Mouse (Mus musculus): ENCODE data around the gene Speg. TPM values are rescaled to one million over a fixed set of nuclear protein-coding genes. Genes with fewer than 3 reads are reported as not detected.
A peak's percentile ranks its signal among the peaks of the same experiment; 100 is the strongest.

Gene Speg
- polyA plus RNA-seq, 1 experiment from 2014 or later: 21.3 TPM

- ATAC-seq (replicated peaks): no peak
- no peak overlapping the region for H3K4me2 ChIP-seq
- H3K27ac ChIP-seq: no peak overlapping the region
- H3K27me3 ChIP-seq (replicated peaks): no peaks in the 10 kb centered on the region
- no peaks in the 10 kb centered on the region for H3K9me3 ChIP-seq
- H3K9ac ChIP-seq: no peak overlapping the region
- 65% methylated on average over 7 of the region's 7 CpGs for WGBS
- no peaks in the 10 kb centered on the region for H3K36me3 ChIP-seq (replicated peaks)
- H3K4me1 ChIP-seq: peaks cover 56% of the 10 kb centered on the region
- no peak overlapping the region for H3K4me3 ChIP-seq
These were observed 85.2 kb downstream of the Speg start for GRCm38 (mm10) chr1:75460297-75460696.

- H3K36me3 ChIP-seq (replicated peaks): no peaks in the 10 kb centered on the region
- no peak overlapping the region for H3K4me2 ChIP-seq
- no peaks in the 10 kb centered on the region for H3K9me3 ChIP-seq
- no peaks in the 10 kb centered on the region for H3K27me3 ChIP-seq (replicated peaks)
- H3K4me3 ChIP-seq: no peak overlapping the region
- H3K27ac ChIP-seq: peak overlapping the region; percentile 68; the same call in 1 of the 2 replicates
- ATAC-seq (replicated peaks): no peak
- H3K9ac ChIP-seq: no peak overlapping the region
- peaks cover 47% of the 10 kb centered on the region for H3K4me1 ChIP-seq
- 32% methylated on average over 1 of the region's 1 CpGs for WGBS
These were observed 87.5 kb downstream of the Speg start for GRCm38 (mm10) chr1:75462636-75463035.

GRCm38 (mm10) chr1:75463652-75464204 lies 88.6 kb downstream of the Speg start:
- Histone ChIP-seq H3K4me1 (peaks cover 36% of the 10 kb centered on the region), H3K36me3 (replicated peaks) (no peaks in the 10 kb centered on the region), H3K9me3 (no peaks in the 10 kb centered on the region), H3K4me3 (no peak overlapping the region), H3K27ac (peak overlapping the region; percentile 68), H3K27me3 (replicated peaks) (no peaks in the 10 kb centered on the region), H3K9ac (0 out of 2 replicates have a peak overlapping the region, but pooled peaks have one; percentile 12), H3K4me2 (no peak overlapping the region)
- 54% methylated on average over 5 of the region's 5 CpGs for WGBS
- ATAC-seq (replicated peaks): peak; percentile 66

GRCm38 (mm10) chr1:75467215-75467927 lies 92.3 kb downstream of the Speg start:
- Histone ChIP-seq H3K4me2 (no peak overlapping the region), H3K36me3 (replicated peaks) (peaks cover 5% of the 10 kb centered on the region; the same call in 1 of the 2 replicates), H3K9ac (peak overlapping the region; percentile 15; the same call in 1 of the 2 replicates), H3K9me3 (no peaks in the 10 kb centered on the region), H3K27ac (peak overlapping the region; percentile 53; the same call in 1 of the 2 replicates), H3K27me3 (replicated peaks) (no peaks in the 10 kb centered on the region; the same call in 1 of the 2 replicates), H3K4me3 (no peak overlapping the region), H3K4me1 (peaks cover 27% of the 10 kb centered on the region)
- peak; percentile 71 for ATAC-seq (replicated peaks)
- 6% methylated on average over 14 of the region's 14 CpGs for WGBS

GRCm38 (mm10) chr1:75469287-75469825 lies 94.3 kb downstream of the Speg start:
- H3K4me3 ChIP-seq: no peak overlapping the region
- no peaks in the 10 kb centered on the region for H3K9me3 ChIP-seq
- H3K36me3 ChIP-seq (replicated peaks): peaks cover 17% of the 10 kb centered on the region; the same call in 1 of the 2 replicates
- H3K4me1 ChIP-seq: peaks cover 22% of the 10 kb centered on the region
- no peaks in the 10 kb centered on the region; the same call in 1 of the 2 replicates for H3K27me3 ChIP-seq (replicated peaks)
- no peak overlapping the region for H3K4me2 ChIP-seq
- no peak for ATAC-seq (replicated peaks)
- H3K9ac ChIP-seq: no peak overlapping the region
- WGBS: 79% methylated on average over 17 of the region's 17 CpGs
- no peak overlapping the region for H3K27ac ChIP-seq

GRCm38 (mm10) chr1:75476441-75476840 lies 101.3 kb downstream of the Speg start:
- peaks cover 40% of the 10 kb centered on the region for H3K4me1 ChIP-seq
- H3K36me3 ChIP-seq (replicated peaks): peaks cover 34% of the 10 kb centered on the region
- no peak for ATAC-seq (replicated peaks)
- H3K4me2 ChIP-seq: no peak overlapping the region
- no peak overlapping the region for H3K9ac ChIP-seq
- H3K27me3 ChIP-seq (replicated peaks): no peaks in the 10 kb centered on the region
- H3K9me3 ChIP-seq: no peaks in the 10 kb centered on the region
- WGBS: 89% methylated on average over 11 of the region's 11 CpGs
- no peak overlapping the region for H3K27ac ChIP-seq
- H3K4me3 ChIP-seq: no peak overlapping the region

GRCm38 (mm10) chr1:75477264-75477965 lies 102.3 kb downstream of the Speg start:
- Histone ChIP-seq H3K9me3 (no peaks in the 10 kb centered on the region), H3K4me2 (peak overlapping the region; percentile 87), H3K4me3 (peak overlapping the region; percentile 71), H3K27ac (0 out of 2 replicates have a peak overlapping the region, but pooled peaks have one; percentile 12), H3K27me3 (replicated peaks) (0 out of 2 replicates have a peak, but pooled peaks cover 2% of the 10 kb centered on the region), H3K36me3 (replicated peaks) (peaks cover 30% of the 10 kb centered on the region), H3K4me1 (peaks cover 48% of the 10 kb centered on the region), H3K9ac (no peak overlapping the region)
- no peak for ATAC-seq (replicated peaks)
- 10% methylated on average over 35 of the region's 35 CpGs for WGBS

GRCm38 (mm10) chr1:75477966-75478290 lies 102.8 kb downstream of the Speg start:
- no peak for ATAC-seq (replicated peaks)
- H3K9me3 ChIP-seq: no peaks in the 10 kb centered on the region
- H3K9ac ChIP-seq: peak overlapping the region; percentile 63; the same call in 1 of the 2 replicates
- peak overlapping the region; percentile 71 for H3K4me3 ChIP-seq
- H3K4me1 ChIP-seq: peaks cover 53% of the 10 kb centered on the region
- 0 out of 2 replicates have a peak, but pooled peaks cover 7% of the 10 kb centered on the region for H3K27me3 ChIP-seq (replicated peaks)
- H3K36me3 ChIP-seq (replicated peaks): peaks cover 28% of the 10 kb centered on the region
- 46% methylated on average over 3 of the region's 3 CpGs for WGBS
- H3K4me2 ChIP-seq: peak overlapping the region; percentile 87
- H3K27ac ChIP-seq: 0 out of 2 replicates have a peak overlapping the region, but pooled peaks have one; percentile 12

- peaks cover 53% of the 10 kb centered on the region for H3K4me1 ChIP-seq
- ATAC-seq (replicated peaks): no peak
- 0 out of 2 replicates have a peak, but pooled peaks cover 7% of the 10 kb centered on the region for H3K27me3 ChIP-seq (replicated peaks)
- no peaks in the 10 kb centered on the region for H3K9me3 ChIP-seq
- under 1% methylated on average over 21 of the region's 25 CpGs for WGBS
- peak overlapping the region; percentile 63 for H3K9ac ChIP-seq
- peak overlapping the region; percentile 71 for H3K4me3 ChIP-seq
- peak overlapping the region; percentile 87 for H3K4me2 ChIP-seq
- H3K27ac ChIP-seq: peak overlapping the region; percentile 84
- H3K36me3 ChIP-seq (replicated peaks): peaks cover 24% of the 10 kb centered on the region
These were observed 103.4 kb downstream of the Speg start for GRCm38 (mm10) chr1:75478497-75478896.

GRCm38 (mm10) chr1:75478916-75479634 lies 104.0 kb downstream of the Speg start, which contains the start of the genes Chpf and Tmem198:
TSS of gene Chpf (minus strand) at chr1:75479307.
TSS of gene Tmem198 (plus strand) at chr1:75479532.
- peak within 1 kb of the TSS; percentile 63 for H3K9ac ChIP-seq
- no peaks in the 10 kb centered on the region for H3K9me3 ChIP-seq
- H3K4me1 ChIP-seq: peaks cover 51% of the 10 kb centered on the region
- under 1% methylated on average over 73 of the region's 76 CpGs for WGBS
- H3K36me3 ChIP-seq (replicated peaks): peaks cover 22% of the 10 kb centered on the region
- peak; percentile 91 for ATAC-seq (replicated peaks)
- H3K27ac ChIP-seq: peak within 1 kb of the TSS; percentile 84
- H3K4me2 ChIP-seq: peak within 1 kb of the TSS; percentile 87
- peak within 1 kb of the TSS; percentile 71 for H3K4me3 ChIP-seq
- 0 out of 2 replicates have a peak, but pooled peaks cover 7% of the 10 kb centered on the region for H3K27me3 ChIP-seq (replicated peaks)

GRCm38 (mm10) chr1:75479635-75479989 lies 104.5 kb downstream of the Speg start:
- no peaks in the 10 kb centered on the region for H3K9me3 ChIP-seq
- peak overlapping the region; percentile 63 for H3K9ac ChIP-seq
- H3K27me3 ChIP-seq (replicated peaks): peaks cover 11% of the 10 kb centered on the region
- peak overlapping the region; percentile 84 for H3K27ac ChIP-seq
- no peak for ATAC-seq (replicated peaks)
- peak overlapping the region; percentile 87 for H3K4me2 ChIP-seq
- H3K4me3 ChIP-seq: peak overlapping the region; percentile 71
- H3K4me1 ChIP-seq: peaks cover 51% of the 10 kb centered on the region
- peaks cover 25% of the 10 kb centered on the region for H3K36me3 ChIP-seq (replicated peaks)
- WGBS: under 1% methylated on average over 23 of the region's 24 CpGs
